Mouse (Mus musculus): Measurements from ENCODE around the gene Zfp874b. TPM values are rescaled to one million over a fixed set of nuclear protein-coding genes. Genes with fewer than 3 reads are reported as not detected.

Gene Zfp874b
- polyA plus RNA-seq (2015; fragmentation: Nextera tagmentation; extraction: Ambion mirVana), result 1.8 and 2.6 TPM in 2 replicates

GRCm38 (mm10) chr13:67483625-67484423, at the start of gene Zfp874b:
TSS of gene Zfp874b (minus strand) at chr13:67484258.

GRCm38 (mm10) chr13:67525753-67526410, 41.8 kb upstream of the Zfp874b start, which contains the start of the genes Gm26965 and Zfp87:
TSS of gene Gm26965 (minus strand) at chr13:67526151.
TSS of gene Zfp87 (minus strand) at chr13:67526177.

GRCm38 (mm10) chr13:67500084-67500719, 16.1 kb upstream of the Zfp874b start, which contains the start of gene Zfp58:
TSS of gene Zfp58 (minus strand) at chr13:67500555.

GRCm38 (mm10) chr13:67451172-67452020, 32.7 kb downstream of the Zfp874b start, which contains the start of gene Zfp874a:
TSS of gene Zfp874a (minus strand) at chr13:67451624.

Other genes starting within 250 kb of the Zfp874b start
- 0.56 and 0.71 TPM in 2 replicates for gene Zfp458, start 205.8 kb downstream of the Zfp874b start, polyA plus RNA-seq (2015; fragmentation: Nextera tagmentation; extraction: Ambion mirVana)
- 0.34 and 0.73 TPM in 2 replicates for gene Zfp457, start 177.8 kb downstream of the Zfp874b start, polyA plus RNA-seq (2015; fragmentation: Nextera tagmentation; extraction: Ambion mirVana)
- 0.62 and 0.69 TPM in 2 replicates for gene Zfp595, start 151.7 kb downstream of the Zfp874b start, polyA plus RNA-seq (2015; fragmentation: Nextera tagmentation; extraction: Ambion mirVana)
- gene Gm28044, start 123.7 kb downstream of the Zfp874b start, polyA plus RNA-seq (2015; fragmentation: Nextera tagmentation; extraction: Ambion mirVana), result not detected in 2 replicates
- gene Zfp953, start 123.7 kb downstream of the Zfp874b start, polyA plus RNA-seq (2015; fragmentation: Nextera tagmentation; extraction: Ambion mirVana), result 0.37 and 0.41 TPM in 2 replicates
- gene Gm28041, start 108.5 kb downstream of the Zfp874b start, polyA plus RNA-seq (2015; fragmentation: Nextera tagmentation; extraction: Ambion mirVana), result 0.19 TPM in 1 of 2 replicates, not detected in the other
- 0.22 and 0.65 TPM in 2 replicates for gene Zfp456, start 108.4 kb downstream of the Zfp874b start, polyA plus RNA-seq (2015; fragmentation: Nextera tagmentation; extraction: Ambion mirVana)
- gene Zfp429, start 84.4 kb downstream of the Zfp874b start, polyA plus RNA-seq (2015; fragmentation: Nextera tagmentation; extraction: Ambion mirVana), result 1.6 and 3.1 TPM in 2 replicates
- gene Zfp459, start 62.8 kb downstream of the Zfp874b start, polyA plus RNA-seq (2015; fragmentation: Nextera tagmentation; extraction: Ambion mirVana), result 0.06 and 0.13 TPM in 2 replicates
- 3.9 and 5.3 TPM in 2 replicates for gene Zfp874a, start 32.6 kb downstream of the Zfp874b start, polyA plus RNA-seq (2015; fragmentation: Nextera tagmentation; extraction: Ambion mirVana)
- gene Zfp58, start 16.3 kb upstream of the Zfp874b start, polyA plus RNA-seq (2015; fragmentation: Nextera tagmentation; extraction: Ambion mirVana), result 4.0 and 4.8 TPM in 2 replicates
- gene Gm26965, start 41.9 kb upstream of the Zfp874b start, polyA plus RNA-seq (2015; fragmentation: Nextera tagmentation; extraction: Ambion mirVana), result not detected in 2 replicates
- gene Zfp87, start 41.9 kb upstream of the Zfp874b start, polyA plus RNA-seq (2015; fragmentation: Nextera tagmentation; extraction: Ambion mirVana), result 11.6 and 13.0 TPM in 2 replicates
- 2.9 and 3.0 TPM in 2 replicates for gene Zfp748, start 69.6 kb upstream of the Zfp874b start, polyA plus RNA-seq (2015; fragmentation: Nextera tagmentation; extraction: Ambion mirVana)
- gene Zfp729b, start 125.4 kb upstream of the Zfp874b start, polyA plus RNA-seq (2015; fragmentation: Nextera tagmentation; extraction: Ambion mirVana), result 1.2 and 1.8 TPM in 2 replicates
- gene Gm49345, start 153.5 kb upstream of the Zfp874b start, polyA plus RNA-seq (2015; fragmentation: Nextera tagmentation; extraction: Ambion mirVana), result 0.22 TPM in 1 of 2 replicates, not detected in the other
- 0.93 and 1.6 TPM in 2 replicates for gene Zfp729a, start 153.5 kb upstream of the Zfp874b start, polyA plus RNA-seq (2015; fragmentation: Nextera tagmentation; extraction: Ambion mirVana)
- gene Zfp738, start 202.8 kb upstream of the Zfp874b start, polyA plus RNA-seq (2015; fragmentation: Nextera tagmentation; extraction: Ambion mirVana), result 4.7 and 4.8 TPM in 2 replicates
- 2.2 and 2.5 TPM in 2 replicates for gene Zfp65, start 244.9 kb upstream of the Zfp874b start, polyA plus RNA-seq (2015; fragmentation: Nextera tagmentation; extraction: Ambion mirVana)